Mouse (Mus musculus) embryo, embryonic 10 days (tissue): ENCODE measurements at regions not wholly inside any gene's neighbourhood (a gene's known extent, or its start where the extent isn't known, plus 50 kb on each side); places are given as distances from the start of the nearest gene placed in this dataset.

ENCODE experiments used
- DNase-seq: peaks from one replicate; pipeline ENCODE4 v3.0.0-alpha.2; 2015; ENCODE audit warnings: low spot score

DNA sequence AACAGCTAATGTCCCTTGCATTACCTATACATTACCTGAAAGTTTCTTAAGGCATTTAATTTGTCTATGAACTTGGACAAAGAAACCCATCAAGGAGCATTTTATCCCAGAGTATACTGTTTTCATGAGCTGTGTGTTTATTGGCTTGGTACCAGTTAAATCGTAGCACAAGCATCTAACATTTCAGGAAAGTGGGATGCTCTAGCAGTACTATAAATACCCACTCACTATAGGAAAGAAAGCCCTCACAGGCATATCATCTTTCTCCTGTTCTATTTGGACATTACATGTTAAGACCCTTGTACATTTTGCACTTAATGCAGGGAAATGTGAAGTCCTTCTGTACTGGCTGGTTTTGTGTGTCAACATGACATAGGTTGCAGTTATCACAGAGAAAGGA, 163.9 kb downstream of the Ptprc start:
- no peak for DNase-seq

GRCm38 (mm10) chr1:138010910-138011477, 164.5 kb downstream of the Ptprc start:
- DNase-seq, result no peak

- DNase-seq, result no peak
Observed at GRCm38 (mm10) chr1:138006811-138007210, 168.7 kb downstream of the Ptprc start.

DNA sequence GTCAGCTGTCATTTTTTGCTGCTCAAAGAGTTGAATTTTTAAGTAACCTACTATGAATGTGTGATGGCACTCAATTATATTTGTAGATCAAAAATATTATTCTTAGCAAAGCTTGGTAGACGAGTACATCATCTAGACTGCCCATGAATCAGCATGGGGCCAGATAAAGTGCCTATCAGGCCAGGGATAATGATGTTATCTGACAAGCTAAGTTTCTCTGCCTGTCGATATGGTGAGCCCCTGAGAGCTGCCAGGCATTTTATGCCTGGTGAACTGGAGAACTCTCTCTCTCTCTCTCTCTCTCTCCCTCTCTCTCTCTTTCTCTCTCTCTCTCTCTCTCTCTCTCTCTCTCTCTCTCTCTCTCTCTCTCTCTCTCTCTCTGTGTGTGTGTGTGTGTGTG, 171.2 kb downstream of the Ptprc start:
- no peak for DNase-seq

DNA sequence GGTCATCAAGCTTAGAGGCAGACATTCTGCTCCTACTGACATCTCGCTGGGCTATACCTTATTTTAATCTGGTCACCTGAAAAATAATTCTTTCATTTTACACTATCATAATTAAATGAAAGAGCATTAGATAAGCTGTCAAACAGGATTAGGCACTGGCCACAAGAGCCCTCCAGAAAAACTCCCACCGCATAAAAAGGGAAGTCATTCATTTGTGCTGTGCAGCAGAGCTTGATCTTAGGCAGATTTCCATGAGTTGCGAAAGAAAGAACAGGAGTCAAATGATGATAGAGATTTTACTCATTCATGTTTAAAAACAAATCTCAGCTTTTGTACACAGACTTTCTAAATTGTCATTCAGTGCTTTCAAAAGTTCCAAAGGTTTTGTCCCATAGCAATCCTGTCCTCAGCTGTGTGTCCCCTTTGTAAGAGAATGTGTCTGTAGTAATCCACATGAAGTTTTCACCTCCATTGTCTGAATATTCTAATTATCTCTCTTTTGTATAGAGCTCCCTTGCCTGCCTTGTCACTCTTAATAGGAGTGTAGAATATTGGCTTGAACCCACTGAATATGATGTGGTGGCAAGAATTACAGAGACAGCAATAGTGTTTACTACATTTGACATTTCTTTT, 176.1 kb downstream of the Ptprc start:
- DNase-seq, result no peak

- no peak for DNase-seq
Observed at GRCm38 (mm10) chr1:137996041-137996440, 179.5 kb downstream of the Ptprc start.

DNA sequence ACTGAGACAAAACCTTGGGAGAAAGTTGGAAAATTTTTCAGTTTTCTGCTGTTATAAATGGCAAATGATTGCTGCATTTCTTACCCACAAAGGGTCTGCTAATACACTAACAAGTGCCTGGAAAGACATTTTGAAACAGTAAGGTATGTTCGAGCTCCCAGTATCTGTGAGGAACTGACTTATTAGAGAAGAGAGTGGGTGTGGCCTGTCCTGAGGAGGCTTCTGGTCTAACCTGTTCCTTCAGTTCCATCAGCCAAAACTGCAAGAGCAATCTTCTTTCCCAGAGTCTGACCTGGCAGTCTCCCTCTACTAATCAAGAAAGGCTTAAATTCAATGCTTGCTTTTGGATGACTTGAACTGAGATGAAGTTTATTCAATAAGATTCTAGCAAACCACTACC, 183.6 kb downstream of the Ptprc start:
- DNase-seq, result no peak

GRCm38 (mm10) chr1:137991412-137991811, 184.1 kb downstream of the Ptprc start:
- DNase-seq, result no peak

GRCm38 (mm10) chr1:137973406-137973805, 202.1 kb downstream of the Ptprc start:
- DNase-seq, result peak; percentile 56

DNA sequence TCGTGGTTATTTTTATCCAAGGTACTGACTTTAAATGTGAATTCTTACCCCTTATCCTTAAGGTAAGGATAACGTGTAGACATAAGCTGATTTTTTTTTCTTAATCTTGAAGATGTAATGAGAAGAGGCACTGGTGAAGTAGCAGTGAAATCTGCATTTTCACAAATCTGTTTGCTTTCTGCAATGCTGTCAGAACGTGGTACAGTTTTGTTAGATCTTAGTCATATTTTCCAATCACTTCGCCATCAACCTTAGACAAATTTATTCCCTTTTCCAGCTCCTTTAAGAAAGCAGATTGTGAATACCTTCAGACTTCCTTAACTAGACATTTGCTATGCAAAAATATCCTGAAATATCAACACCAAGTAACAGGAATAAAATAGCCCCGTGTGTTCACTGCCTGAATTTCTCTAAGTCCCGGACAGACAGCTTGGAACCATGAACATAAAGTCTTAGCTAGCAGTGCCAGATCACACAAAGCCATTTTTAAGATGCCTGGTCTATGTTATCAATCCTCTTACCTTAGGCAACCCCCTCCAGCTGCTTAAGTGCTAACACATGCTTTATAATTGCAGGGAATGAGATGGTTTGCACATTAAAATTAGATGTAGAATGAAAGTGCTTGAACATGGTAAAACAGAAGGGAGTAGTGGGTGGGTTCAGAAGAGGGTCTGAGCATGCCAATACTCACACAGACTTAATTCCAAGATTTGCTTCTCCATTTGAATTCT, 202.7 kb downstream of the Ptprc start:
- DNase-seq, result peak; percentile 15

- DNase-seq, result no peak
Observed at GRCm38 (mm10) chr1:137966151-137966836, 209.2 kb downstream of the Ptprc start.

DNA sequence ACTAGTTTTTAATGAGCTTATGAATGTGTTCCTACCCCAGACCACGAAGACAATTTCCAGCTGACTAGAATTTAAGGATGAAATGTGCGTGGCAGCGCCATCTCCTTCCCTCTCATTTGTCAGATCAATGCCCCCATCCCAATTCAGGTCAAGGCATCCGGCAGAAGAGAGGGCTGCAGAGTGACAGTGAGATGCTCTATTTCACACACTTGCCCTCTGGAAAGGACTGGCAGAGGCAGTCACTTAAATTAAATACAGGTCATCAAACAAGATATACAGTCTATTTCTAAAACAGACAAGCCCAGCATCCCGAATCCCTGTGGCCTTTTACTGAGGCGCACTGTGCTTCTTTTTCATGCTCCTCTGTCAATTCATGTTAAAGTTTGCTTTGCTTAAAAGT, 211.9 kb downstream of the Ptprc start:
- DNase-seq, result no peak

DNA sequence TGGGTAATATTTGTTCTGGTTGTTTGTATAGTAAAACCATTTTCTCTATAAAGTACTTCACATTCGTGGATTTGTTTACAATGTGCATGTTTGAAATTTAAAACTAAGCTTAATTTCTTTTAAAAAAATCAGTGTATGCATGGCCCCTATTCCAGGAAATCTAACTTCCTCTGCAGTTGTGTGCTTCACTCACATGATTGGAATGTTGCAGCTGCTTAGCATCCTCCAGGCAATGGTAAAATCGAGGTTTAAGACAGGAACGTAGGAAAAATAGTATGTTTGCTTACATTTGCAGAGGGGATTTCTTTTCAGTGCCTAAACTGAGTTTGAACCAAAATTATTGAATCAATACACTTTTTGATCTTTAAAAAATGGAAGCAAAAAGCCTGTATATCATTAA, 217.5 kb downstream of the Ptprc start:
- no peak for DNase-seq

DNA sequence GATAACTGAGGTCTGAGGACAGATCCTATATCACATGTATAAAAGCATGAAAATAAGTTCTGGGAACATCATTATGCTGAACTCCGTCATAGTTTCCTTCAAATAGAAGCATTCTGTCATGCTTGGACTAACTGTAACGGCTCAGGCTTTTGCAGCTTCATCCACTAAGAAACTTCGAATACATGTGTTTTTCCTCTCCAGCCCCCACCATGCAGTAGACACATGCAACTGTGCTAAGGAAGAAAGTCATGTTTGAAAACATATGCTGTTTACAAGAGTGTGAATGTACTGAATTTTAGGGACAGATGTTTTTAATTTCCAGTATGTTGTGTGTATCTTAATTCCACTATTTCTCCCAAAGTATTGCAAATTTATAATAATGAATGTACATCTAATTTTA, 219.5 kb downstream of the Ptprc start:
- no peak for DNase-seq

DNA sequence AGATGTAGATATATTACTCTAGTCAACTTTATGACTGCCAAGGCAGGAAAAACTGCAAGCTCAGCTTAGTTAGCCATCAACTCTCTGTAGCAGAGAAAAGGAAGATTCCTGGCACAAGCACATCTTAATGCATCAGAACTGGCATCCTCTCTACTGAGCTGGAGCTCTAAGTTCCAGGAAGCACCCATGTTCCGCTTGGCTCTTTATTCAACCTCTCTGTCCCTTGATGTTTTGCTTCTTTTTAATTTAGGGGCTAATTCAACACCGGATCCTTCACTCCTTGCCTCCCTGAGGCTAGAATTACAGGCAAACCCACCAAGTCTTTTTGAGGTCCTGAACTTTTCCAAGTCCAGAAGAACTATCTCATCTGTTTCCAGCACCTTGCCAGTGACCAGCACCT, 220.4 kb downstream of the Ptprc start:
- no peak for DNase-seq

DNA sequence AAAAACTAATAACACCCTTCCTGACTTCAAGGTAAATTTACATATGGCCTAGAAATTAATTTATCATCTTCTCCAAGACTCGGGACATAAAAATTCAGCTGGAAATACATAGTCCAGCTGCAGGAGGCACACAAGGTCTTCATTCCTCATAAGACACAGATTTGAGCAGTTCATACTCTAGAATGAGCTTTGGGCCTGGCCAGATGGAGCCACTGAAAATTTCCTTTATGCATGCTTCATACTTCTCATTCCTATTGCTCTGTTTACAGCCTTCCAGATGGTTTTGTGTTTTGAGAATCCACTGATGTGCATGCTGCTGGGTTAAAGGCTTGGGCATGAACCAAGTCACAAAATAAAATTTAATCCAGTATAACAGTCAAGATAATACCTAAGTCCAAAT, 222.1 kb downstream of the Ptprc start:
- DNase-seq, result no peak

GRCm38 (mm10) chr1:137952777-137953176, 222.7 kb downstream of the Ptprc start:
- DNase-seq, result peak; percentile 35

GRCm38 (mm10) chr1:137947900-137948299, 227.6 kb downstream of the Ptprc start:
- DNase-seq, result no peak

GRCm38 (mm10) chr1:137941776-137942522, 233.6 kb downstream of the Ptprc start:
- DNase-seq, result no peak

- DNase-seq, result no peak
Observed at GRCm38 (mm10) chr1:137935746-137936145, 239.8 kb downstream of the Ptprc start.

GRCm38 (mm10) chr1:137929764-137930163, 245.7 kb downstream of the Ptprc start:
- DNase-seq, result no peak

DNA sequence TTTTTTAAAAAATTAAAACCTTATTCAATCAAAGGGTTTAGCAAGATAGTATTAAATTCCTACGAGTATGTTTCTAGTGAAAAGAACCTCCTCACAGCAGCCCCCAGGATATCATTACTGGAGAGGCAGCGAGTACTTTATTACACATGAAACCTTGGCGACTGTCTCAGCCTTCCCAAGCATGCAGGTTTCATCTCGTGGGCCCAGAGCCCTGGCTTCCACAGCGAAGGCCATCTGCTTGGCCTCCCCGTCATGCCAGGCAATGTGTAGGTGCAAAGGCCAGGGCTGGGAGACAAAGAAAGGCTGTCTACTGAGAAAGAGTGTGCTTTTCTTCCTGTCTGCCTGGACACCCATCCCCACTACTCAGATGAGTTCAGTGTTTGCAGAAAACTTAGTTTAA, 247.0 kb downstream of the Ptprc start:
- DNase-seq, result peak; percentile 81
